Mouse (Mus musculus) embryonic facial prominence, embryonic 12.5 days (tissue): ENCODE measurements around the gene Atad2b. TPM values are rescaled to one million over a fixed set of nuclear protein-coding genes. Genes with fewer than 3 reads are reported as not detected.

Experiments
- ATAC-seq: fragments of 200-750 bp; cut with Nextera tagmentation; 2 replicates; pipeline ENCODE4 v1.8.0; 2017; ENCODE audit not compliant: insufficient number of reproducible peaks, insufficient read depth, low FRiP score, low TSS enrichment
- H3K27ac ChIP-seq: fragments of 300-500 bp; sonication (generic); 2 replicates; pipeline ENCODE4 v1.5.1; 2016; ENCODE audit warnings: mild to moderate bottlenecking
- H3K27me3 ChIP-seq: fragments of 300-500 bp; sonication (generic); 2 replicates; pipeline ENCODE4 v1.6.1; 2016; ENCODE audit warnings: mild to moderate bottlenecking, moderate library complexity
- H3K36me3 ChIP-seq: fragments of 300-500 bp; sonication (generic); 2 replicates; pipeline ENCODE4 v1.6.1; 2016; ENCODE audit warnings: mild to moderate bottlenecking
- H3K4me1 ChIP-seq: fragments of 300-500 bp; sonication (generic); 2 replicates; pipeline ENCODE4 v1.6.1; 2016
- H3K4me2 ChIP-seq: fragments of 300-500 bp; sonication (generic); replicated peaks from 2 replicates; pipeline ENCODE4 v1.6.1; 2016; ENCODE audit warnings: mild to moderate bottlenecking, moderate library complexity
- H3K4me3 ChIP-seq: fragments of 300-500 bp; sonication (generic); 2 replicates; pipeline ENCODE4 v1.5.1; 2016; ENCODE audit warnings: mild to moderate bottlenecking
- H3K9ac ChIP-seq: fragments of 300-500 bp; sonication (generic); 2 replicates; pipeline ENCODE4 v1.6.1; 2016; ENCODE audit warnings: mild to moderate bottlenecking, moderate library complexity
- H3K9me3 ChIP-seq: fragments of 300-500 bp; sonication (generic); 2 replicates; pipeline ENCODE4 v1.6.1; 2016; ENCODE audit warnings: mild to moderate bottlenecking, moderate library complexity
- WGBS: fragments of 180-500 bp; shearing (Covaris S2); methylation state at CpG from one replicate; pipeline ENCODE4 v1.1.7; 2016; 5-methylcytosine and 5-hydroxymethylcytosine counted together
- polyA plus RNA-seq: library from polyadenylated mRNA; unstranded; fragments of >200 nt; fragmentation: Nextera tagmentation; extraction: Ambion mirVana; gene quantifications from 2 replicates; pipeline ENCODE4 v1.2.1, GENCODE M21; 2016

Atad2b gene
- 22.3 and 23.0 TPM in 2 replicates for polyA plus RNA-seq

GRCm38 (mm10) chr12:4916994-4917804, at the start of gene Atad2b:
Gene Atad2b (plus strand): TSS chr12:4917353.
- Histone ChIP-seq H3K27me3 (no peaks in the 10 kb centered on the region), H3K36me3 (no peaks in the 10 kb centered on the region), H3K9ac (peak within 1 kb of the TSS; percentile 99), H3K4me1 (peaks cover 7% of the 10 kb centered on the region), H3K4me3 (peak within 1 kb of the TSS; percentile 80), H3K4me2 (peak within 1 kb of the TSS; percentile 60), H3K27ac (peak within 1 kb of the TSS; percentile 99), H3K9me3 (no peaks in the 10 kb centered on the region)
- under 1% methylated on average over 78 of the region's 89 CpGs for WGBS
- ATAC-seq = peak; percentile 95

- H3K27me3 ChIP-seq = no peaks in the 10 kb centered on the region
- H3K36me3 ChIP-seq = no peaks in the 10 kb centered on the region
- peaks cover 7% of the 10 kb centered on the region for H3K4me1 ChIP-seq
- 77% methylated on average over 8 of the region's 8 CpGs for WGBS
- no peak overlapping the region for H3K4me2 ChIP-seq
- no peaks in the 10 kb centered on the region for H3K9me3 ChIP-seq
- no peak overlapping the region for H3K27ac ChIP-seq
- no peak overlapping the region for H3K4me3 ChIP-seq
- no peak for ATAC-seq
- no peak overlapping the region for H3K9ac ChIP-seq
Observed at GRCm38 (mm10) chr12:4868924-4869323, 48.2 kb upstream of the Atad2b start.

- Histone ChIP-seq H3K9me3 (no peaks in the 10 kb centered on the region), H3K4me3 (no peak overlapping the region), H3K27me3 (no peaks in the 10 kb centered on the region), H3K4me2 (no peak overlapping the region), H3K4me1 (no peaks in the 10 kb centered on the region), H3K36me3 (no peaks in the 10 kb centered on the region), H3K27ac (no peak overlapping the region), H3K9ac (no peak overlapping the region)
- no peak for ATAC-seq
- WGBS = 91% methylated on average over 5 of the region's 5 CpGs
Observed at GRCm38 (mm10) chr12:4871260-4871659, 45.9 kb upstream of the Atad2b start.

- Histone ChIP-seq H3K4me1 (no peaks in the 10 kb centered on the region), H3K36me3 (no peaks in the 10 kb centered on the region), H3K27ac (no peak overlapping the region), H3K27me3 (no peaks in the 10 kb centered on the region), H3K9me3 (no peaks in the 10 kb centered on the region), H3K9ac (no peak overlapping the region), H3K4me2 (no peak overlapping the region), H3K4me3 (no peak overlapping the region)
- 69% methylated on average over 4 of the region's 4 CpGs for WGBS
- no peak for ATAC-seq
Observed at GRCm38 (mm10) chr12:4872273-4872672, 44.9 kb upstream of the Atad2b start.

- H3K4me1 ChIP-seq = no peaks in the 10 kb centered on the region
- no peaks in the 10 kb centered on the region for H3K9me3 ChIP-seq
- WGBS = 81% methylated on average over 5 of the region's 5 CpGs
- H3K4me2 ChIP-seq = no peak overlapping the region
- no peaks in the 10 kb centered on the region for H3K27me3 ChIP-seq
- no peak overlapping the region for H3K4me3 ChIP-seq
- no peak overlapping the region for H3K9ac ChIP-seq
- no peaks in the 10 kb centered on the region for H3K36me3 ChIP-seq
- no peak for ATAC-seq
- H3K27ac ChIP-seq = no peak overlapping the region
Observed at GRCm38 (mm10) chr12:4872983-4873477, 44.1 kb upstream of the Atad2b start.

- ATAC-seq = no peak
- Histone ChIP-seq H3K27ac (no peak overlapping the region), H3K36me3 (no peaks in the 10 kb centered on the region), H3K27me3 (no peaks in the 10 kb centered on the region), H3K9me3 (no peaks in the 10 kb centered on the region), H3K4me2 (peak overlapping the region; percentile 58), H3K9ac (no peak overlapping the region; the same call in 1 of the 2 replicates), H3K4me1 (no peaks in the 10 kb centered on the region), H3K4me3 (peak overlapping the region; percentile 25; the same call in 1 of the 2 replicates)
- 80% methylated on average over 6 of the region's 6 CpGs for WGBS
Observed at GRCm38 (mm10) chr12:4873531-4873930, 43.6 kb upstream of the Atad2b start.

- ATAC-seq = peak; percentile 72
- Histone ChIP-seq H3K27me3 (no peaks in the 10 kb centered on the region), H3K36me3 (peaks cover 4% of the 10 kb centered on the region; the same call in 1 of the 2 replicates), H3K9ac (peak within 1 kb of the TSS; percentile 12; the same call in 1 of the 2 replicates), H3K4me3 (peak within 1 kb of the TSS; percentile 25), H3K9me3 (no peaks in the 10 kb centered on the region), H3K27ac (no peak within 1 kb of the TSS), H3K4me1 (no peaks in the 10 kb centered on the region), H3K4me2 (peak within 1 kb of the TSS; percentile 58)
- 7% methylated on average over 24 of the region's 24 CpGs for WGBS
Observed at GRCm38 (mm10) chr12:4874161-4874927, 42.8 kb upstream of the Atad2b start, which contains the start of gene Mfsd2b. Gene Mfsd2b (minus strand): TSS chr12:4874359.

- no peaks in the 10 kb centered on the region for H3K9me3 ChIP-seq
- no peak overlapping the region for H3K9ac ChIP-seq
- no peaks in the 10 kb centered on the region for H3K27me3 ChIP-seq
- no peak overlapping the region for H3K4me2 ChIP-seq
- no peak for ATAC-seq
- H3K4me3 ChIP-seq = no peak overlapping the region
- peaks cover 8% of the 10 kb centered on the region; the same call in 1 of the 2 replicates for H3K36me3 ChIP-seq
- no peak overlapping the region for H3K27ac ChIP-seq
- WGBS = 87% methylated on average over 8 of the region's 8 CpGs
- no peaks in the 10 kb centered on the region for H3K4me1 ChIP-seq
Observed at GRCm38 (mm10) chr12:4875623-4876022, 41.5 kb upstream of the Atad2b start.

- Histone ChIP-seq H3K36me3 (peaks cover 12% of the 10 kb centered on the region), H3K27me3 (no peaks in the 10 kb centered on the region), H3K9ac (no peak overlapping the region), H3K4me1 (no peaks in the 10 kb centered on the region), H3K4me2 (no peak overlapping the region), H3K9me3 (no peaks in the 10 kb centered on the region), H3K4me3 (no peak overlapping the region), H3K27ac (no peak overlapping the region)
- ATAC-seq = no peak
- 77% methylated on average over 9 of the region's 9 CpGs for WGBS
Observed at GRCm38 (mm10) chr12:4878296-4878783, 38.8 kb upstream of the Atad2b start.

- no peak overlapping the region for H3K4me2 ChIP-seq
- no peak overlapping the region for H3K4me3 ChIP-seq
- WGBS = 88% methylated on average over 5 of the region's 5 CpGs
- no peak overlapping the region for H3K27ac ChIP-seq
- no peak for ATAC-seq
- no peaks in the 10 kb centered on the region for H3K4me1 ChIP-seq
- no peaks in the 10 kb centered on the region for H3K9me3 ChIP-seq
- H3K27me3 ChIP-seq = no peaks in the 10 kb centered on the region
- peaks cover 12% of the 10 kb centered on the region for H3K36me3 ChIP-seq
- no peak overlapping the region for H3K9ac ChIP-seq
Observed at GRCm38 (mm10) chr12:4879048-4879447, 38.1 kb upstream of the Atad2b start.

- no peaks in the 10 kb centered on the region for H3K27me3 ChIP-seq
- no peaks in the 10 kb centered on the region for H3K4me1 ChIP-seq
- no peak overlapping the region for H3K4me3 ChIP-seq
- peaks cover 12% of the 10 kb centered on the region for H3K36me3 ChIP-seq
- no peak overlapping the region for H3K27ac ChIP-seq
- H3K9me3 ChIP-seq = no peaks in the 10 kb centered on the region
- 65% methylated on average over 2 of the region's 2 CpGs for WGBS
- H3K4me2 ChIP-seq = no peak overlapping the region
- no peak overlapping the region for H3K9ac ChIP-seq
- no peak for ATAC-seq
Observed at GRCm38 (mm10) chr12:4882086-4882485, 35.1 kb upstream of the Atad2b start.
